21 mouse cellular contexts compared by ENCODE assay signal in the genomic region with DNA sequence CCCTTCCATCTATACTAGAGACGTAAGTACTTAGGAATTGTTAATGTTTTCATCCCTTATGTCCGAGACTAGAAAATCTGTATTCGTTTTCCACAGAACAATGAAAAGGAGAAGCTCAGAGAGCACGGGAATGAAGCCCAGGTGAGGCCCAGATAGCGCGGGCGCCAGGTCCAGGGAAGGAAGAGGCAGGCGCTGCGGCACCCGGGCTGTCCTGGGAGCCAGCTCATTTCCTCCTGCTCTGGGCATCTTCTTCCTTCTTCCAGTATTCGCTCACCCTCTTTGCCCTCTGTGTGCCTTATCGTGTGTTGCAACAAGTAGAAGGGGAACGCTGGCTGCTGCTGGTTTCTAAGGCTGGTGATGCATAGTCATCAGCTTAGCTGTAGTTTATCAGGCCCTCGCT.
"Had no signal": no experiment of that assay in that cellular context is flagged by ENCODE, and none has a peak within 500 bp of the region (broad histone marks: within the 10 kb centered on the region; RNA-seq: fewer than 3 reads in every experiment).

No protein-coding gene starts in this region.

- H3K27ac ChIP-seq: liver, embryonic 15.5 days; lung, embryonic 15.5 days; midbrain, embryonic 10.5 days; neural tube, embryonic 13.5 days; neural tube, embryonic 15.5 days had no signal

- DNase-seq: liver, postnatal 0 days; lung, adult 2 months; lung, postnatal 14 days; lung, postnatal 36 days; midbrain, embryonic 14.5 days; retina, postnatal 1 day; right cerebral cortex, adult 18-20 months; right cerebral cortex, postnatal 25 days; right cerebral cortex, postnatal 4 days; spleen, adult 18-20 months; thymus, adult 18-20 months; thymus, postnatal 14 days; thymus, postnatal 36 days had no signal

- ATAC-seq: liver, postnatal 0 days; lung, postnatal 0 days; midbrain, embryonic 16.5 days had no signal

- H3K9me3 ChIP-seq: liver, embryonic 15.5 days; lung, embryonic 15.5 days; midbrain, embryonic 10.5 days; neural tube, embryonic 13.5 days; neural tube, embryonic 15.5 days had no signal

- H3K27me3 ChIP-seq: liver, embryonic 15.5 days; lung, embryonic 15.5 days; neural tube, embryonic 13.5 days; neural tube, embryonic 15.5 days had no signal

- H3K4me2 ChIP-seq: liver, embryonic 15.5 days; lung, embryonic 15.5 days; neural tube, embryonic 13.5 days; neural tube, embryonic 15.5 days had no signal

- H3K9ac ChIP-seq: liver, embryonic 15.5 days; liver, postnatal 0 days; lung, embryonic 15.5 days; neural tube, embryonic 13.5 days; neural tube, embryonic 15.5 days had no signal

- H3K4me1 ChIP-seq: liver, embryonic 15.5 days; lung, embryonic 15.5 days; midbrain, embryonic 10.5 days; neural tube, embryonic 13.5 days; neural tube, embryonic 15.5 days had no signal

- H3K4me3 ChIP-seq: liver, embryonic 15.5 days; lung, embryonic 15.5 days; midbrain, embryonic 10.5 days; myocyte; neural tube, embryonic 13.5 days; neural tube, embryonic 15.5 days had no signal
